Mouse (Mus musculus) heart, postnatal 36 days (tissue): Measurements from ENCODE around the gene Cstf3. TPM values are rescaled to one million over a fixed set of nuclear protein-coding genes. Genes with fewer than 3 reads are reported as not detected.
A peak's percentile ranks its signal among the peaks of the same experiment; 100 is the strongest.

Experiments
- DNase-seq, 2 experiments: peaks; one replicate each; pipeline ENCODE4 v3.0.0; 2021 to 2022
- intact Hi-C: fragments of 180-260 bp; cut with DNase I; formaldehyde crosslinking; loops from one replicate; pipeline ENCODE4 v1.15.1; 2025
- total RNA-seq, 2 experiments: library from RNA; stranded (reverse); gene quantifications; 2 replicates each; pipeline ENCODE4 v1.2.3; 2021

Gene Cstf3
- total RNA-seq, 2 experiments from 2014 or later, result 10.0 to 10.7 TPM

- DNase-seq, result no peak
- intact Hi-C loops, result loop anchor here (2.0 kb wide), 1 partner anchor 96 kb away; the partner anchor contains the start of gene Hipk3
These were observed 818 bp downstream of the Cstf3 start for GRCm38 (mm10) chr2:104591141-104591540.

GRCm38 (mm10) chr2:104595063-104595462, 4.7 kb downstream of the Cstf3 start:
- DNase-seq, result no peak
- intact Hi-C loops, result no loop called here

- DNase-seq, result no peak
- intact Hi-C loops, result no loop called here
These were observed 13.1 kb downstream of the Cstf3 start for GRCm38 (mm10) chr2:104603431-104603830.

GRCm38 (mm10) chr2:104604718-104605117, 14.4 kb downstream of the Cstf3 start:
- DNase-seq, result no peak
- intact Hi-C loops, result no loop called here

- intact Hi-C loops, result no loop called here
- no peak for DNase-seq
These were observed 15.2 kb downstream of the Cstf3 start for GRCm38 (mm10) chr2:104605560-104605959.

- DNase-seq, result no peak
- intact Hi-C loops, result no loop called here
These were observed 24.5 kb downstream of the Cstf3 start for GRCm38 (mm10) chr2:104614786-104615185.

GRCm38 (mm10) chr2:104615985-104616711, 25.8 kb downstream of the Cstf3 start:
- no peak for DNase-seq
- intact Hi-C loops, result no loop called here

GRCm38 (mm10) chr2:104658659-104659058, 68.3 kb downstream of the Cstf3 start:
- intact Hi-C loops, result loop anchor here (10.0 kb wide), 1 partner anchor 214 kb away; no protein-coding TSS in a partner anchor
- DNase-seq, result no peak

- intact Hi-C loops, result no loop called here
- no peak for DNase-seq
These were observed 73.2 kb downstream of the Cstf3 start for GRCm38 (mm10) chr2:104663372-104664100.

- intact Hi-C loops, result no loop called here
- DNase-seq, result no peak
These were observed 78.9 kb downstream of the Cstf3 start for GRCm38 (mm10) chr2:104669122-104669804.

GRCm38 (mm10) chr2:104671724-104672123, 81.4 kb downstream of the Cstf3 start:
- DNase-seq, result no peak
- intact Hi-C loops, result no loop called here

- intact Hi-C loops, result no loop called here
- DNase-seq, result no peak
These were observed 87.0 kb downstream of the Cstf3 start for GRCm38 (mm10) chr2:104677326-104677725.

- no peak for DNase-seq
- intact Hi-C loops, result loop anchor here (1.0 to 5.0 kb wide), 2 partner anchors 58 to 90 kb away; partner anchors contain the start of gene Depdc7
These were observed 94.4 kb downstream of the Cstf3 start for GRCm38 (mm10) chr2:104684771-104685170.

- intact Hi-C loops, result loop anchor here (1.0 to 5.0 kb wide), 2 partner anchors 57 to 89 kb away; partner anchors contain the start of gene Depdc7
- peak; percentile 73 to 84 for DNase-seq
These were observed 95.1 kb downstream of the Cstf3 start for GRCm38 (mm10) chr2:104685418-104685817.

- intact Hi-C loops, result loop anchor here (5.0 kb wide), 1 partner anchor 55 kb away; the partner anchor contains the start of gene Depdc7
- no peak for DNase-seq
These were observed 96.9 kb downstream of the Cstf3 start for GRCm38 (mm10) chr2:104687261-104687660.

GRCm38 (mm10) chr2:104688321-104688720, 98.0 kb downstream of the Cstf3 start:
- intact Hi-C loops, result loop anchor here (5.0 kb wide), 1 partner anchor 54 kb away; the partner anchor contains the start of gene Depdc7
- DNase-seq, result no peak

- intact Hi-C loops, result loop anchor here (5.0 kb wide), 1 partner anchor 54 kb away; the partner anchor contains the start of gene Depdc7
These were observed 98.4 kb downstream of the Cstf3 start for GRCm38 (mm10) chr2:104688724-104689123.

GRCm38 (mm10) chr2:104690720-104691119, 100.4 kb downstream of the Cstf3 start:
- no peak for DNase-seq
- intact Hi-C loops, result no loop called here

More at GRCm38 (mm10) chr2:104688724-104689123, 98.4 kb downstream of the Cstf3 start:
- DNase-seq, result no peak

- intact Hi-C loops, result no loop called here
These were observed 102.2 kb downstream of the Cstf3 start for GRCm38 (mm10) chr2:104692551-104692950.

GRCm38 (mm10) chr2:104699659-104700058, 109.3 kb downstream of the Cstf3 start:
- intact Hi-C loops, result no loop called here
- DNase-seq, result no peak

More at GRCm38 (mm10) chr2:104692551-104692950, 102.2 kb downstream of the Cstf3 start:
- DNase-seq, result no peak

- intact Hi-C loops, result no loop called here
- DNase-seq, result no peak
These were observed 112.8 kb downstream of the Cstf3 start for GRCm38 (mm10) chr2:104703158-104703557.
